ENCODE assay signal across 24 mouse cellular contexts in the genomic region with DNA sequence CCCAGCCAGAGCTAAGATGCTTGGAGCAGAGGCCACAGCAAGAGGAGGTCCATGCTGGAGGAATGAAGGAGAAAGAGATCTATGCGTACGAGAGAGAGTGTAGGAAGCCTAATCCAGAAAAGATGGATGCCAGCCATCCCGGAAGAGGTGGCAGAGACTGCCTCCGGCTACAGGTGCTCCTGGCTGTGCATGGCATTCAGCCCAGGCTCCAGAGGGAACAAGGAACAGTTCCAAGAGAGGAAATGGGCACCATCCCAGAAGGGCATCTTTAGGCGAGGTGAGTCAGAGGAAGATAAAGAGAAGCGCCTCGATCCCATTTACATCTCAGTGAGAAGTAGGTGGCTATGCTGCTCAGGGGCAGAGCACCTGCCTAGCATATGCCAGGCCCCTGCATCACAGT. TPM values are rescaled to one million over a fixed set of nuclear protein-coding genes. Genes with fewer than 3 reads are reported as not detected.
DNase-seq lines count a peak whose midpoint lies in the region; ATAC-seq and TF ChIP-seq lines count a peak whose summit lies in the region.
"Had no signal": no experiment of that assay in that cellular context is flagged by ENCODE, and none has a peak within 500 bp of the region (broad histone marks: within the 10 kb centered on the region; RNA-seq: fewer than 3 reads in every experiment).

No protein-coding gene starts in this region.

- ATAC-seq in hindbrain, postnatal 0 days, result no peak
- ATAC-seq: forebrain, postnatal 0 days; liver, embryonic 12.5 days had no signal

- peaks cover 4% of the 10 kb centered on the region; the same call in 1 of the 2 replicates for H3K4me1 ChIP-seq in hindbrain, postnatal 0 days (ENCODE audit: insufficient read depth, low read length)
- peaks cover 22% of the 10 kb centered on the region for H3K4me1 ChIP-seq in hindbrain, embryonic 10.5 days (replicated peaks)

- H3K27me3 ChIP-seq in hindbrain, postnatal 0 days (ENCODE audit: insufficient read depth, low read length), result no peaks in the 10 kb centered on the region
- H3K27me3 ChIP-seq in hindbrain, embryonic 10.5 days (ENCODE audit: insufficient read depth, poor library complexity, severe bottlenecking), result peaks cover 30% of the 10 kb centered on the region
- H3K27me3 ChIP-seq: lung, embryonic 15.5 days; neural tube, embryonic 13.5 days had no signal

- TF ChIP-seq CTCF in hindbrain, postnatal 0 days (IDR thresholded peaks at IDR 0.05; ENCODE audit: low read depth), result no peak

- H3K36me3 ChIP-seq in hindbrain, postnatal 0 days (ENCODE audit: insufficient read depth, low read length), result no peaks in the 10 kb centered on the region
- no peaks in the 10 kb centered on the region for H3K36me3 ChIP-seq in hindbrain, embryonic 10.5 days
- H3K36me3 ChIP-seq: embryonic facial prominence, embryonic 10.5 days; liver, embryonic 12.5 days; lung, embryonic 15.5 days; neural tube, embryonic 13.5 days had no signal

- 45% methylated on average over 7 of the region's 7 CpGs for WGBS in hindbrain, postnatal 0 days
- WGBS in hindbrain, embryonic 10.5 days, result 80% methylated on average over 7 of the region's 7 CpGs

- H3K9me3 ChIP-seq in hindbrain, postnatal 0 days (ENCODE audit: low read length), result no peaks in the 10 kb centered on the region
- H3K9me3 ChIP-seq in hindbrain, embryonic 10.5 days, result no peaks in the 10 kb centered on the region
- H3K9me3 ChIP-seq: embryonic facial prominence, embryonic 10.5 days; liver, embryonic 12.5 days; lung, embryonic 15.5 days; neural tube, embryonic 13.5 days had no signal

- DNase-seq in hindbrain, postnatal 0 days (ENCODE audit: low spot score), result peak; percentile 67
- no peak for DNase-seq in hindbrain, embryonic 10.5 days (ENCODE audit: low spot score)
- DNase-seq in testis, postnatal 14 days (ENCODE audit: low spot score), result peak; percentile 49
- DNase-seq in testis, postnatal 10 days (ENCODE audit: low spot score), result no peak
- peak; percentile 99 for DNase-seq in cerebellum, adult 8-10 months
- DNase-seq in telencephalon, adult 2 months (ENCODE audit: low read depth, low spot score), result peak; percentile 52
- no peak for DNase-seq in retina, postnatal 1 day
- no peak for DNase-seq in kidney, adult 8-10 months
- DNase-seq: adrenal gland, postnatal 36 days; forebrain, postnatal 0 days; gastrocnemius, postnatal 25 days; kidney, adult 2 months; thymus, adult 2 months had no signal

- H3K9ac ChIP-seq in hindbrain, postnatal 0 days (replicated peaks; ENCODE audit: low read length), result no peak overlapping the region
- H3K9ac ChIP-seq: forebrain, postnatal 0 days; liver, embryonic 12.5 days; lung, embryonic 15.5 days; neural tube, embryonic 13.5 days had no signal

- H3K4me2 ChIP-seq in hindbrain, postnatal 0 days (ENCODE audit: low read depth, low read length), result no peak overlapping the region
- H3K4me2 ChIP-seq: heart, embryonic 11.5 days; liver, embryonic 12.5 days; lung, embryonic 15.5 days; neural tube, embryonic 13.5 days had no signal

- H3K4me3 ChIP-seq in hindbrain, postnatal 0 days (ENCODE audit: low read length), result no peak overlapping the region
- no peak overlapping the region for H3K4me3 ChIP-seq in hindbrain, embryonic 10.5 days
- H3K4me3 ChIP-seq: embryonic facial prominence, embryonic 10.5 days; erythroblast, embryonic 14.5 days; liver, embryonic 12.5 days; lung, embryonic 15.5 days; neural tube, embryonic 13.5 days had no signal

- no peak overlapping the region for H3K27ac ChIP-seq in hindbrain, postnatal 0 days
- H3K27ac ChIP-seq in hindbrain, embryonic 10.5 days, result no peak overlapping the region
- H3K27ac ChIP-seq: embryonic facial prominence, embryonic 10.5 days; liver, embryonic 12.5 days; lung, embryonic 15.5 days; neural tube, embryonic 13.5 days had no signal

RNA-seq across cellular contexts. Expression of a gene that starts 2.9 kb away (rescaled TPM):
- total RNA-seq in hindbrain, postnatal 0 days (2014; rRNA removed), result 73.5 and 81.3 TPM in 2 replicates
- 53.8 and 54.1 TPM in 2 replicates for polyA plus RNA-seq in hindbrain, postnatal 0 days (2015; fragmentation: Nextera tagmentation; extraction: Ambion mirVana)
- polyA plus RNA-seq in hindbrain, embryonic 10.5 days (2016; fragmentation: Nextera tagmentation; extraction: Ambion mirVana), result 14.4 and 27.4 TPM in 2 replicates
- total RNA-seq: monocyte, adult 5-6 weeks had no signal
- polyA plus RNA-seq: erythroblast, embryonic 14.5 days had no signal

RNA-seq across cellular contexts. Expression of a gene that starts 10.2 kb away (rescaled TPM):
- total RNA-seq in hindbrain, postnatal 0 days (2014; rRNA removed), result 0.05 and 0.29 TPM in 2 replicates
- polyA plus RNA-seq in hindbrain, postnatal 0 days (2015; fragmentation: Nextera tagmentation; extraction: Ambion mirVana), result 0.19 and 0.40 TPM in 2 replicates
- 0.12 and 0.35 TPM in 2 replicates for polyA plus RNA-seq in hindbrain, embryonic 10.5 days (2016; fragmentation: Nextera tagmentation; extraction: Ambion mirVana)
- total RNA-seq: ES-E14 had no signal
- polyA plus RNA-seq: erythroblast, embryonic 14.5 days had no signal

RNA-seq across cellular contexts. Expression of a gene that starts 44.3 kb away (rescaled TPM):
- 52.0 and 80.7 TPM in 2 replicates for total RNA-seq in hindbrain, postnatal 0 days (2014; rRNA removed)
- polyA plus RNA-seq in hindbrain, postnatal 0 days (2015; fragmentation: Nextera tagmentation; extraction: Ambion mirVana), result 44.7 and 45.2 TPM in 2 replicates
- 11.6 and 12.4 TPM in 2 replicates for polyA plus RNA-seq in hindbrain, embryonic 10.5 days (2016; fragmentation: Nextera tagmentation; extraction: Ambion mirVana)

RNA-seq across cellular contexts. Expression of a gene that starts 47.1 kb away (rescaled TPM):
- total RNA-seq in hindbrain, postnatal 0 days (2014; rRNA removed), result not detected in 2 replicates
- not detected in 2 replicates for polyA plus RNA-seq in hindbrain, postnatal 0 days (2015; fragmentation: Nextera tagmentation; extraction: Ambion mirVana)
- polyA plus RNA-seq in hindbrain, embryonic 10.5 days (2016; fragmentation: Nextera tagmentation; extraction: Ambion mirVana), result not detected in 2 replicates
- total RNA-seq: adrenal gland, postnatal 36 days; ES-E14; forebrain, postnatal 0 days; gastrocnemius, postnatal 25 days; heart, postnatal 25 days; layer of hippocampus, postnatal 14 days; left cerebral cortex, postnatal 36 days had no signal
- polyA plus RNA-seq: embryonic facial prominence, embryonic 10.5 days; erythroblast, embryonic 14.5 days; forebrain, postnatal 0 days; heart, embryonic 11.5 days; kidney, adult 2 months; liver, embryonic 12.5 days; lung, embryonic 15.5 days; neural tube, embryonic 13.5 days; thymus, adult 2 months had no signal

RNA-seq across cellular contexts. Expression of a gene that starts 57.2 kb away (rescaled TPM):
- 49.0 and 49.9 TPM in 2 replicates for total RNA-seq in hindbrain, postnatal 0 days (2014; rRNA removed)
- polyA plus RNA-seq in hindbrain, postnatal 0 days (2015; fragmentation: Nextera tagmentation; extraction: Ambion mirVana), result 25.5 and 26.0 TPM in 2 replicates
- polyA plus RNA-seq in hindbrain, embryonic 10.5 days (2016; fragmentation: Nextera tagmentation; extraction: Ambion mirVana), result 12.8 and 18.6 TPM in 2 replicates
- total RNA-seq: monocyte, adult 5-6 weeks had no signal

Comparison
In these comparisons a context has a peak if more than half of its experiments do, and no peak if none do; other contexts are left out.
1. DNase-seq: peak in hindbrain, postnatal 0 days (single experiment), testis, postnatal 14 days (single experiment), cerebellum, adult 8-10 months (single experiment) and telencephalon, adult 2 months (single experiment); none in hindbrain, embryonic 10.5 days (single experiment), testis, postnatal 10 days (single experiment), retina, postnatal 1 day (single experiment) and kidney, adult 8-10 months (0 of 2).